Mouse (Mus musculus) spleen, postnatal 10 days (tissue): Measurements from ENCODE around the gene Hnrnpll.

Experiments
- DNase-seq, 2 experiments: peaks; one replicate each; pipeline ENCODE4 v3.0.0; 2021 to 2022; ENCODE audit warnings: low spot score in 2 of 2

Hnrnpll gene

DNA sequence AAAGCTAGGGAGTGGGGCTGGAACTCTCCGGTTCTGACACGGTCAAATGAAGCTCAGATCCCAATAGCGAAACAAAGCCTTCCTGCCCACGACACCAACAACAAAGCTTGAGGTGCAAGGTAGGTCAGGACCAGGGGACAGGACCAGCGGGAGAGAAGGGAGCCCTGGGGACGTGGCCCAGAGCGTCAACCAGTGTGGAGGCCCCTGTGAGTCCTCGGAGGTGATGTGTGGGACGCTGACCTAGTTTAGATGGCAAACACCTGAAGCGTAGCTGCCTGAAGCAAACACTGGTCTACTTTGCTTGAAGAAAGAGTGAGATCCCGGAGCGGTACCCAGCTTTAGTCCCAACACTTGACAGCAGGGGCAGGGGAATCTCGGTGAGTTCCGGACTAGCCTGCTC is 62.5 kb downstream of the Hnrnpll start:
- no peak for DNase-seq

DNA sequence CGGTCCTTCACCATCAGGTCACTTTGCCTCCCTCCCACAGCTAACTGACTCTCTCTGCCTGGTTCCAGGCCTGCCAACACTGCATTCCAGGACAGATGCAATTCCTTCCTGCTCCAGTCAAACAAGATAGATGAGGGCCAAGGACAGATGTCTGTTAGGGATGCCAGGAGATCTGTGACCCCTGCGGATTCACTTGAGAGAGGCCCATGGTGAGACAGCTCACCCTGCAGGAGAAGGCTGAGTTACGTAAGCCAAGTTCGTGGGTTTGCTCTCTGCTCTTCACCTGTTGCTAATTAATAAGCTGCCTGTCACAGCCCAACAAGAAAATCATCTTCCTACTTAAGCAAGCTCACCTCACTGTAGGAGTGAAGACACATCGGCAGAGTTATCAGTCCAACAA is 63.1 kb downstream of the Hnrnpll start:
- no peak for DNase-seq

DNA sequence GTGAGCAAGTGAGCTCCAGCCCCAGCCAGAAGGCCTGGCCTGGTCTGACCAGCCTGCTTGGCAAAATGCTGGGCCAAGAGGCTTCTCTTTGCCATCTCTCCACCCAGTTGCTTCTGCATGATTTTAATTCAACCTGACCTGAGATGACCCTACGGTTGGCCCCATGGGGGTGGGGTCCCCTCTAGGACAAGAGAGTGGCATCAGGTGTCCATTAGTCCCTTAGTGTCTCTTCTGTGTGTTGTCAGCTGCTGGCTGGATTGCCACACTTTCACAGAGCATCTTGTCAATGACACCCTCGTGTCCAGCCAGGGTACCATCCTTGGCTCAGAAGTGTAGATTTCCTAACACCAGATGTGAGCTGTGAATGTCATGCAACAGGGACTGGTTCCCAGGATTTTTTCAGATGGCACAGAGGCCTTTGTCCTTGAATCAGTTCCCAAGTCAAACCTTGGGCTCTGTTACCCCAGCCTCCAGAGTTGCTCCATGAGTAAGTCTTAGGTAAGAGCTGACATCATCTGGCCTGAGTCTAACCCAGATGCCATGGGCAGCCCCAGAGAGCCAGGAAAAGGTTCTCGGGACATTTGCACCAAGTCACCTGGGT is 66.9 kb downstream of the Hnrnpll start:
- DNase-seq, result no peak

DNA sequence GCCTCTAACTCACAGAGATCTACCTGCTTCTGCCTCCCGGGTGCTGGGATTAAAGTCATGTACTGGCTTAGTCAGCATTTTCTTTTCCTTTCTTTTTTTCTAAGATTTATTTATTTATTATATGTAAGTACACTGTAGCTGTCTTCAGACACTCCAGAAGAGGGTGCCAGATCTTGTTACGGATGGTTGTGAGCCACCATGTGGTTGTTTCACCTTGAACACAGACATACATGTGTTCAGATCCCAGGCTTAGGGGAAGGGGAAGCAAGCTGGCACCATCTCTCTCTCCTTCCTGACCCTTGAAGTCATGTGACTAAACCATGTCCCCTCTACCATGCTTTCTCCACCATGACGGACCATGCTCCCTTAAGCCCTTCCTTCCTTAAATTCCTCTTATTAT is 70.0 kb downstream of the Hnrnpll start:
- no peak for DNase-seq

DNA sequence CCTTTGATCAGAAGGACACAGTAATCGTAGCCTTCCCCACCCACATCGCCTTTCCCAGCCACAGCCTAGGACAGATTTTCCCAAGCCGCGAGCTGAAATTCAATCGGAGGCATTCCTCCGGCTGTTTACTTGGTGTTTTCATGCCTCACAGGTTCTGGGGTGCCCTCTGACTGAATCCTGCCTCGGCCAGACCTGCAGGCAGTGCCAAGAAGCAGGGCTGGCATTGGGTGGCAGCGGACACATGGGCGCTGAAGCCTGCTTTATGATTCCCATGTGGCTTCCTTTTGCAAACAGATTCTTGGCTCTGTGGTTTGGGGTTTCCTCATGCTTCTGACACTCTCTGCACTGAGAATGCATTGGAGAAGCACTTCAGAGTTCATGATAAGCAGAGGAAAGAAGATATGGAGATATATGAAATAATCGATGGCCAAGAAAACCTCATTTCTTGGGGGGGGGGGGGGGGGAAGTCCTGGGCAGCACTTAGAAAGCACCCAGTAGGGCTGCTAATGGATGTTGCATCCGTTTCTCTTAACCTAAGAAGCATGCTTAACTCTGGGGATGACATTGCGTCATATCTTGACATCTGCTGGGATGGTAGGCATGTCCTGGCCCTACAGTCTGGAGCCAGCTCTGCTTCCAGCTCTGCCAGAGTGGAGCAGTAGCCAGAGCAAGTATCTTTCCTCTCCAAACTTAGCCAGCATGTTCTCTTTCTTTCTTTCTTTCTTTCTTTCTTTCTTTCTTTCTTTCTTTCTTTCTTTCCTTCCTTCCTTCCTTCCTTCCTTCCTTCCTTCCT is 70.8 kb downstream of the Hnrnpll start:
- DNase-seq, result no peak

DNA sequence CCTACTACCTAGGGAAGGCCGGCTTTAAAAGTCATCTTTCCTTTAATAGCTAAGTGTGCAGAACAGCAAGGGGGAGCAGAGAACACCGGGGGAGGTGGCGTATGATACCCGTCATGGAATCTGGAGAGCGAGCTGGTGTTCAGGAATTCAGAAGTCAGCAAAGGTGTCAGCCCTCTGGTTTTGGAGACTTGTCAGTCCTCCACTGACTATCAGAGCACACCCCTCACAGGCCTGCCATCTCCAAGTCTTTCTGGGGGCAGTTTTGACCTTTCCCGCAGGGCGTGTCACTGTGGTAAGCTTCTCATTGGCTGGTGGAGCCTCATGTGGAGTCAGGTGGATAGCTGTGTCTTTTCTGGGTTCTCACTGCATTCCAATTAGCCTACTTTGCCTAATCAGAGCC is 72.0 kb downstream of the Hnrnpll start:
- no peak for DNase-seq

DNA sequence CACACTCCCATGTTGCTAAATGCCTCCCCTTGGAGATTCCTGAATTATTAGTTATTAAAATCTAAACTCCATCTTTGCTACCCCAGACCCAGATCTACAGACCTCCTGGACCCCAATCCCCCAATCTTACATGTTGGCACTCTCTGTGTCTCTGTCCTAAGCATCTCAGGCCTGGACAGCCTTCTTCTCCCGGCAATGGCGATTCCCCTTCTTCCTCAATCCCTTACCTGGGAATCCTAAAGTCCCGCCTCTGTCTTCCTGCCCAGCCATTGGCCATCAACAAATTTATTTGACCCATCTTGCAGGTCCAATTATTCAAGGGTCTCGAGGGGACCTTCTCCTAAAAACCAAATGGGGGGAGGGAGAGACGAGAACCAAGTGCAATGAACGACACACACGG is 77.7 kb downstream of the Hnrnpll start:
- DNase-seq, result no peak

DNA sequence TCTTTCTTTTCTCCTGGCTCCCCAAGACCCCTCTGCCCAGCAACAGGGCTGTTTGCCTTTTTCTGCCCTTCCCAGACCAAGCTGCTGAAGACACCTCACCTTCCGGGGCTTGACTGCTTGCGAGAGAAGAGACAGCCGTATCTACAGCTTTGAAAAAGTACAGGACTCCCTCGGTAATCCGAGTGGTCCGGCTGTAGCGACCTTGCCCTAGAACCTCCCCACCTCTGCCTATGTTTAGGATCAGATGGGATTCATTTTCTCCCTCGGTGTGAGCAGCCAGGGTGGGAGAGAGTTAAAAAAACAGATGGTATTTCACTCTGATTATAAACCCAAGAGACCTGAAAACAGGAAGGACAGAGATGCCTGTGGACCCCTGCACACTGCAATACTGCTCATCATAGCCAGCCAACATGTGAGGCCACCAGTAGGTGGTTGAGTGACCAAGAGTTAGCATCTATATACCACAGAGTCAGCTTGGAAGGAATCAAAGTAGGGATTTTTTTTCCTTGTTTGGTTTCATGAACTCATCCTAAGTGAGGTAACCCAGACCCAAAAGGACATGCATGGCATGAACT is 79.1 kb downstream of the Hnrnpll start:
- DNase-seq, result no peak

DNA sequence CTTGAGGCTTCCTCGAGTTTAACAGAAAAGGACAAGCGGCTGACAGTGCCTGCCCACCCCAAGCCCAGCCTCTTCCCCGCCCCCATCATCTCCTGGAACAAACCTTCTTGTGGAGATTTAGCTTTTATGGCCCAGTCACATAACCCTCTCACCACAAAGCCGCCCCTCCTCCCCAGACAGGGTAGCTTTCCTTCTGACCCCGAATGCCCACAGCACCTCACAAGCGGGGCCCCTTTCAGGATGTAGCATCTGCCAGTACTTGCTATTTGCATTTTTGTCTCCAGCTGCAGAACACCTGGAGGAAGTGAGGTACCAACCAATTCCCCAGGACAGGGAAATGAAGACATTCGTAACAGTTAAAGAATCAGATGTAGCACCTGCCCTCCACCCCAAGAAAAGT is 79.6 kb downstream of the Hnrnpll start:
- peak in 1 of 2 experiments; percentile 42 for DNase-seq

DNA sequence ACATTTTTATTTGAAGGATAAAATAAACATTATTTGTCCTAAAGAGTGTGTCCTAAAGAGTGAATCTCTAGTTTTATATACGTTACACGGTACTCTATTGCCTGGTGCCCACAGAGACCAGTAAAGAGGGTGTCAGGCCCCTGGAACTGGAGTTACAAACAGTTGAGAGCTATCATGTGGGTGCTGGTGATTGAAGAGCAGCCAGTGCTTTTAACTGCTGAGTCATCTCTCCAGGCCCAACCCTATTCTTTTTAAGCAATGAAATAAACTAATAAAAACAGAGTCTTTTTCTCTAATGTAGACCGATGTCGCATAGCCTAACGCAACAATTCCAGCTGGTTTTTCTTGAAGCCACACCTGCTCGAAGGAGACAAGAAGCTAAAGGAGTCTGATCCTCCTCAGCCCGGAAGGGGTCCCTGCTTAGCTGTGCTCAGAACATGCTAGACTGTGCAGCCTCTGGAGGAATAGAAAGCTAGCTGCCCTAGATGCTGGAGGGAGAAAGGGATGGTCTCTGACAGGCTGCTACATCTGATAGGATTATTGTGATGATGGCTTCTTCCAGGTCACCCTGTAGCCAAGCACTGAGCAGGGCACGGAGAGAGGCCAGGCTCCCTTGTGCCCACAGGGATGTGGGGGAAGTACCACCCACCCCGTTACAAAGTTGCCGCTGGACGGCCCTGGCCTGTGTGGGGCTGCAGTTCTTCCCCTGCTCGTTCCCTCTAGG is 80.2 kb downstream of the Hnrnpll start:
- no peak for DNase-seq

DNA sequence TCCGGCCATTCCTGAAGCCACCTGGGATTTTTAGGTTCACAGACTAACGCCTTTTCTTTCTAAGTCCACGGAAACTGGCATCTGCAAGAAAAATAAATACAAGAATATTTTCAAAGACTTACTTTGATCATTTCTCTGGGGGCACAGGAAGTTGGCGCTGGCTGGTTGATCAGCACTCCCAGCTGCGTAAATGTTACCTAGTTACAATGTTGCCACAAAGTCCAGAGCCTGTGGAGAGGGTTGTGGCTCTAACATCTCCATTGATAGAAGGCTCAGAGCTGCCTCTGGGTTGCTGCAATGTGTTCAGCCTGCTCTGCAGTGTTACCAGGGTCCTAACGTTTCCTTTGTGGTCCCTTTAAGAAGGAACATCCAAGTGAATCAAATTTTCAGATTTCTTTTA is 80.8 kb downstream of the Hnrnpll start:
- DNase-seq, result no peak

DNA sequence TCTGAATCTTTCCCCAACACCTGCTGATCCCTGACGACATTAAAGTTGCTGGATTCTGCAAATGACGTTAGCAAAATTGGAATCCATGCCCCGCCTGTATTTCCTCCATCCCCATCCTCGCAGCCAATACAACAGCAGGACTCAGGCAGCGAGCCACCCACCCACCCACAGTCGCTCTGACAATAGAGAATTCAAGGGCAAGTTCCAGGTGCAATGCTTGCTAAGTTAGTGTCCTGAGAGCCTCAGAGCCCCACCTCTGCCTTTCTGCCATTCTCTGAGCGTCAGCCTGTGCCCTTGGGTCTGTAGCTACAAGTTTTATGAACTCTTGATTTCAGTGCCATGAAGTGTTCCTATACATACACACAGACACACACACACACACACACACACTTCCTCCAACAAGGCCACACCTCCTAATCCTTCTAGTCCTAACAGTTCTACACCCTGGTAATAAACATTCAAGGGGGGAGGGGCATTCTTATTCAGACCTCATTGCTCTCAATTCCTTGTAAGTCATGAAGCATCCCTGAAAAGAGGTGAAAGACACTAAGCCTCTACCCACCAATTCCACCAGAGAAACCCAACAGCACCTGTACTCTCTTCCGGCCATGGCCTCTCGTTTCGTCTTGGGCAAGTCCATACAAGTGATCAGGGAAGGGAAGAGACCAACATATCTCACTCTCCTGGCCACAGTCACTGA is 81.6 kb downstream of the Hnrnpll start:
- DNase-seq, result peak in 1 of 2 experiments; percentile 50
